Mouse (Mus musculus) embryonic facial prominence, embryonic 10.5 days (tissue): ENCODE measurements around the gene Hsd11b2. TPM values are rescaled to one million over a fixed set of nuclear protein-coding genes. Genes with fewer than 3 reads are reported as not detected.
A peak's percentile ranks its signal among the peaks of the same experiment; 100 is the strongest.

ENCODE experiments used
- DNase-seq: peaks from one replicate; pipeline ENCODE4 v3.0.0-alpha.2; 2017; ENCODE audit warnings: low spot score
- H3K27ac ChIP-seq: fragments of 300-500 bp; sonication (generic); replicated peaks from 2 replicates; pipeline ENCODE4 v1.5.1; 2016; ENCODE audit warnings: mild to moderate bottlenecking
- H3K27me3 ChIP-seq: fragments of 300-500 bp; sonication (generic); replicated peaks from 2 replicates; pipeline ENCODE4 v1.6.1; 2016; ENCODE audit warnings: low read depth, mild to moderate bottlenecking; ENCODE audit not compliant: poor library complexity, severe bottlenecking
- H3K36me3 ChIP-seq: fragments of 300-500 bp; sonication (generic); replicated peaks from 2 replicates; pipeline ENCODE4 v1.6.1; 2016; ENCODE audit warnings: mild to moderate bottlenecking, moderate library complexity
- H3K4me1 ChIP-seq: fragments of 300-500 bp; sonication (generic); 2 replicates; pipeline ENCODE4 v1.6.1; 2016
- H3K4me3 ChIP-seq: fragments of 300-500 bp; sonication (generic); 2 replicates; pipeline ENCODE4 v1.5.1; 2016; ENCODE audit warnings: mild to moderate bottlenecking, moderate library complexity
- H3K9me3 ChIP-seq: fragments of 300-500 bp; sonication (generic); 2 replicates; pipeline ENCODE4 v1.6.1; 2016; ENCODE audit warnings: mild to moderate bottlenecking
- WGBS: fragments of 180-500 bp; shearing (Covaris S2); methylation state at CpG from one replicate; pipeline ENCODE4 v1.1.7; 2016; 5-methylcytosine and 5-hydroxymethylcytosine counted together
- polyA plus RNA-seq: library from polyadenylated mRNA; unstranded; fragments of >200 nt; fragmentation: Nextera tagmentation; extraction: Ambion mirVana; gene quantifications from 2 replicates; pipeline ENCODE4 v1.2.1, GENCODE M21; 2016

Gene Hsd11b2
- polyA plus RNA-seq, 1 experiment from 2014 or later: 18.8 TPM

DNA sequence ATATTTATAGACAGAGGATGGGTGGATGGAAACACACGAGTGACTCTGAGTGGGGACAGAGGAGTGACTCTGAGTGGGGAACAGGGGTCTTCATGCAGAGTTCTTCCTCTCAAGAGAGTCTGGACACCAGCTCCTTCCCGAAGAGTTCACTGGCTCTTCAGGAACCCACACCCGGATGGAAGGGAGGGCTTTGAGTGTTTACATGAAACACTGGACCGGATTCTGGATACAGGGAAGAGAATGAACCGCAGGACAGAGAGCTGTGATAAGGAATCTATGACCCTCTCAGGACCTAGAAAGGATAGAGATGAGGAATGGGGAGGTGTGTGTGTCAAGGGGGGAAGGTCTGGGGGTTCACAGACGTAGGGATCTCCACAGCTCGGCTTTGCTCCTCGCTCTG is 1.2 kb upstream of the Hsd11b2 start:
- no peaks in the 10 kb centered on the region for H3K9me3 ChIP-seq
- WGBS: 36% methylated on average over 8 of the region's 8 CpGs
- peaks cover 72% of the 10 kb centered on the region for H3K27me3 ChIP-seq
- peaks cover 72% of the 10 kb centered on the region for H3K4me1 ChIP-seq
- peak overlapping the region; percentile 92; the same call in 1 of the 2 replicates for H3K27ac ChIP-seq
- H3K36me3 ChIP-seq: peaks cover 6% of the 10 kb centered on the region
- peak overlapping the region; percentile 84 for H3K4me3 ChIP-seq
- peak; percentile 29 for DNase-seq

DNA sequence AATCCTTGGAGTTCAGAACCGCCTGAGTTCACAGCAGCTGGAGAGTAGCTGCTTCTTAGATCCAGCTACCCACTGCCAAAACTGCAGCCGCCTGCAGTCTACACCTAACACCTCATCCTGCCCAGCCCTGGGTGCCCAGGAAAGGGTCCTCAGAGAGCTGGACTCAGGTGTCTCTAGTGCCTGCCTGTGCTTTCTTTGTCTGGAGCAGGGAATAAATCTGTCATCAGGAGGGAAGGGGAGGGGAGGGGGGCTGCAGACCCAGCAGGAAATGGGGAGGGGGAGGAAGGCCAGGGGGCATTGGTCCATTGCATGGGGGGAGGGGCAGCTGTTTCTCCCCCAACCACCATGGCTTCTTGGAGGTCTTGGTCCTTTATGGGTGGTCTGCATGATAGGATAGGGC is 1.0 kb downstream of the Hsd11b2 start:
- no peaks in the 10 kb centered on the region for H3K9me3 ChIP-seq
- H3K4me1 ChIP-seq: peaks cover 77% of the 10 kb centered on the region
- H3K36me3 ChIP-seq: peaks cover 28% of the 10 kb centered on the region
- H3K4me3 ChIP-seq: peak overlapping the region; percentile 84
- WGBS: 0% methylated on average over 2 of the region's 2 CpGs
- DNase-seq: peak; percentile 63
- H3K27me3 ChIP-seq: peaks cover 61% of the 10 kb centered on the region
- H3K27ac ChIP-seq: peak overlapping the region; percentile 92

DNA sequence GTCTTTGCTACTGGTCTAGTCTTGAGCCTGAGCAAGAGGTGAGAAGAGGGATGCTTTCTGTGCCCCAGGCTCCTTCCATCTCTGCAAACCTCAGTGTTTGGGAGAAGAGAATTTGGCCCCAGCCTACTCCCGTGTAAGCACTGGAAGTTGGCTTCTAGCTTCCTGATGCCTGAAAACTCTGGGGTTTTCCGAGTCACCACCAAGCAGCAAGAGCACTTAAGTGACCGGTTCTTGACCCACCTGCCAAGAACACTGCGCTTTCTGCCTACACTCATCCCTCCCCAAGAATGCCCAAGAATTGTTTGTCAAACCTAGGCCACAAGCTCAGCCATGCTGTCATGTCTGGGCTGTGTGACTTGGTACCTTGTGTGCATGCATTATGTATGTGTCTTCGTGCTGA is 2.0 kb downstream of the Hsd11b2 start:
- Histone ChIP-seq H3K9me3 (no peaks in the 10 kb centered on the region), H3K4me3 (peak overlapping the region; percentile 84), H3K27ac (peak overlapping the region; percentile 92), H3K4me1 (peaks cover 77% of the 10 kb centered on the region), H3K36me3 (peaks cover 38% of the 10 kb centered on the region), H3K27me3 (peaks cover 51% of the 10 kb centered on the region)
- 26% methylated on average over 5 of the region's 5 CpGs for WGBS
- no peak for DNase-seq

DNA sequence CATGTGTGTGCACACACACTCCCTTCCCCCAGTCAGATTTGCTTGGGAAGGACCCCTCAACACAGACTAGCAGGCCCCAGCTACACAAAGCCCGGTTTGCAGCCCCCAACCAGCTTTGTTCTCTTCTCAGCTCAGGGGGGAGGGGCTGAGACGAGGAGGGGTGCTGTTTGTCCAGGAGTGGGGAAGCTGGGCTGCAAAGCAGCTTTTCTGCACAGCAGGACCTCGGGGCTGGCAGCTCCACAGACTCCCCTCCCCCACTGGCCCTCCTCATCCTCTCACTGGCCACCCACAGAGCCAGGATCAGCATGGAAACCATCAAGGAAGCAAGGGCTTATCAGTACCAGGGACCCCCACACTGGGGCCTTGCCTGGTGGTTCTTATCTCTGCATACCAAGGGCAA is 2.5 kb downstream of the Hsd11b2 start:
- WGBS: 0% methylated on average over 3 of the region's 3 CpGs
- Histone ChIP-seq H3K4me3 (peak overlapping the region; percentile 84), H3K9me3 (no peaks in the 10 kb centered on the region), H3K27ac (peak overlapping the region; percentile 92), H3K36me3 (peaks cover 38% of the 10 kb centered on the region), H3K27me3 (peaks cover 48% of the 10 kb centered on the region), H3K4me1 (peaks cover 72% of the 10 kb centered on the region)
- DNase-seq: peak; percentile 64

DNA sequence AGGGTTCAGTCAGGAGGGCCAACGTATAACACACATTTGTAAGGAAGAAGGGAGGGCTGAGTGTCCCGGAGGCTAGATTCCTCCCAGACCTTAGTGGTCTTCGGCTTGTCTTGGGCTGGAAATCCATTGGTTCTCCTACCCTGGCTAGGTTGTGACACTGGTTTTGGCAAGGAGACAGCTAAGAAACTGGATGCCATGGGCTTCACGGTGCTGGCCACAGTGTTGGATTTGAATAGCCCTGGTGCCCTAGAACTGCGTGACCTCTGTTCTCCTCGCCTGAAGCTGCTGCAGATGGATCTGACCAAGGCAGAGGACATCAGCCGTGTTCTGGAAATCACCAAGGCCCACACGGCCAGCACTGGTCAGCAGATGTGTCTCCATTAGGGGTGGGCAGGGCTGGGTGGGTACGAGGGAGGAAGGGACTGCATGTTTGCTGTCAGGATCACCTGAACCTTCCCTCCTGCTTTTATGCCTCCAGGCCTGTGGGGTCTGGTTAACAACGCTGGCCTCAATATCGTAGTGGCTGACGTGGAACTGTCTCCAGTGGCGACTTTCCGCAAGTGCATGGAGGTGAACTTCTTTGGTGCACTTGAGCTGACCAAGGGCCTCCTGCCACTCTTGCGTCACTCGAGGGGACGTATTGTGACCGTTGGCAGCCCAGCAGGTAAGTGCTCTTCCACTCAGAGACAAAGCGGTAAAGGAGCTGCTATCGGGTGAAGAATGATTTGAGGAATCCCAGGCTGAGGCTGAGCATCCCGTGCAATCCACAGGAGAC is 3.6 kb downstream of the Hsd11b2 start:
- Histone ChIP-seq H3K27ac (peak overlapping the region; percentile 40), H3K36me3 (peaks cover 40% of the 10 kb centered on the region), H3K27me3 (peaks cover 38% of the 10 kb centered on the region), H3K4me3 (no peak overlapping the region), H3K4me1 (peaks cover 61% of the 10 kb centered on the region), H3K9me3 (no peaks in the 10 kb centered on the region)
- DNase-seq: no peak
- WGBS: 84% methylated on average over 21 of the region's 21 CpGs

DNA sequence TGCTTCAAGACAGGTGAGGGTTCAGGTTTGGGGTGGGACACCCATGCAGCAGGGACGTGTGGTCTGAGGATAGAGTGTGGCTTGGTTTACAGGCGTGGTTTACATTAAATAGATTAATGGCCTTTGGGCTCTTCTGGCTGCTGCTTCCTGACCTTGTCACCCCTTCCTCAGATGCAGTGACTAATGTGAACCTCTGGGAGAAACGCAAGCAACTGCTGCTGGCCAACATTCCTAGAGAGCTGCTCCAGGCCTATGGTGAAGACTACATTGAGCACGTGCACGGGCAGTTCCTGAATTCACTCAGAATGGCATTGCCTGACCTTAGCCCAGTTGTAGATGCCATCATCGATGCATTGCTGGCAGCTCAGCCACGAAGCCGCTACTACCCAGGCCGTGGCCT is 4.3 kb downstream of the Hsd11b2 start:
- H3K9me3 ChIP-seq: no peaks in the 10 kb centered on the region

DNA sequence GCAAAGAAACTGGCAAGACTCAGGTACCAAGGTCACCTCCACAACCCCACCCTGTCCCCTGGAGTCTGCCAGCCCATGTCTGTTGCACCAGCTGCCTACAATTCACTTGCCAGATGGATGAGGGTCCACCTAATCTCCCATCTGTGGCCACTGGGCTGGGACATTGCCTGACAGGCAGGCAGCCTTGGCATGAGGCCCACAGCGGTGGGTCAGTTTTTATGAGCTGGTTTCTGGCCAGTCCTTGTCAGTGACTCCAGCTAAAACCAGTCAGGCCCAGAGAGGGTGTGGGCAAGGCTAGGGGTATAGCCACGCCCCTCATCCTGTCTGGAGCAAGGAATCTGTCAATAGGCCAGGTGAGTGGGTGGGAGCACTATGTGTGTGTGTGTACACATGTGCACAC is 8.6 kb downstream of the Hsd11b2 start:
- H3K36me3 ChIP-seq: peaks cover 60% of the 10 kb centered on the region
- 80% methylated on average over 2 of the region's 2 CpGs for WGBS

More for the DNA sequence above, 4.3 kb downstream of the Hsd11b2 start:
- peaks cover 31% of the 10 kb centered on the region for H3K27me3 ChIP-seq
- H3K36me3 ChIP-seq: peaks cover 43% of the 10 kb centered on the region
- WGBS: 74% methylated on average over 9 of the region's 9 CpGs
- H3K27ac ChIP-seq: no peak overlapping the region
- DNase-seq: no peak
- H3K4me3 ChIP-seq: no peak overlapping the region
- peaks cover 54% of the 10 kb centered on the region for H3K4me1 ChIP-seq

DNA sequence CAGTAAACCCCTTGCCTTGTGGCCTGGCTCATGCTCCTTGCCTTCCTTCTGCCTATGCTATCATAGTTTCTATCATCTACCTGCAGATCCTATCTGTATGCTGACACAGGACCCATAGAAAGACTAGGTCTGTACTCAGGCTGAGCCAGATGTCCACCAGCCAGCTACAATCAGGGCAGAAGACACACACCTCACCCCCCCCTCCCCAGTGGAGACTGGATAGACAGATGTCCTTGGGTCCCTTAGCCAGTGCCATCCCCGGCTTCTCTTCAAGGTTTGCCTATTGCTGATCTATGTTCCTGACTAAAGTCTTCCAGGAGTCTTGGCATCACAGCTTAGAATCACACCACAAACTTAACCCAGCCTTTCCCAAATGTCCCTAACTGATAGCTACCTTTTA is 9.7 kb downstream of the Hsd11b2 start:
- Histone ChIP-seq H3K27me3 (no peaks in the 10 kb centered on the region), H3K9me3 (no peaks in the 10 kb centered on the region), H3K36me3 (peaks cover 49% of the 10 kb centered on the region), H3K4me3 (no peak overlapping the region), H3K4me1 (peaks cover 10% of the 10 kb centered on the region), H3K27ac (no peak overlapping the region)
- no peak for DNase-seq
- WGBS: 97% methylated on average over 1 of the region's 1 CpGs

More for the DNA sequence above, 8.6 kb downstream of the Hsd11b2 start:
- no peak for DNase-seq
- Histone ChIP-seq H3K9me3 (no peaks in the 10 kb centered on the region), H3K4me1 (peaks cover 19% of the 10 kb centered on the region), H3K27me3 (no peaks in the 10 kb centered on the region), H3K4me3 (no peak overlapping the region), H3K27ac (no peak overlapping the region)

DNA sequence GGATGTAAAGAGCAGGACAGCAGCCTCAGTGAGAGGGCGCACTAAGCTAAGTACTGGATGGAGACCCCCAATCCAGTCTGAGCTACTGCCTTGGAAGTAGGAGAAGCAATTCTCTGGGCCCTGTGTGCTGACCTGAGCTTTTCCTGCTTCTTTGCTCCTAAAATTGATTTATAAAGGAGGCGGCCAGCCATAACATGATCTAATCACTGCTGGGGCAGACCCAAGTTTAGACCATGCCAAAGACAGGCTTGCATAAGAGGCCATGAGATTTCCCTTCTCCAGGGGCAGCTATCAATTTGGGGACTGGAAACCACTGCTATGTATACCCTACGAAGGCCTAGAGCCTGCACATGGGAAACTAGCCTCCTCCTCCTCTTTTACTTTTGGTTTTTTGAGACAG is 10.7 kb downstream of the Hsd11b2 start:
- Histone ChIP-seq H3K36me3 (peaks cover 38% of the 10 kb centered on the region), H3K27ac (no peak overlapping the region), H3K27me3 (no peaks in the 10 kb centered on the region), H3K4me3 (no peak overlapping the region), H3K4me1 (peaks cover 18% of the 10 kb centered on the region), H3K9me3 (no peaks in the 10 kb centered on the region)
- no peak for DNase-seq
- WGBS: 91% methylated on average over 3 of the region's 3 CpGs

DNA sequence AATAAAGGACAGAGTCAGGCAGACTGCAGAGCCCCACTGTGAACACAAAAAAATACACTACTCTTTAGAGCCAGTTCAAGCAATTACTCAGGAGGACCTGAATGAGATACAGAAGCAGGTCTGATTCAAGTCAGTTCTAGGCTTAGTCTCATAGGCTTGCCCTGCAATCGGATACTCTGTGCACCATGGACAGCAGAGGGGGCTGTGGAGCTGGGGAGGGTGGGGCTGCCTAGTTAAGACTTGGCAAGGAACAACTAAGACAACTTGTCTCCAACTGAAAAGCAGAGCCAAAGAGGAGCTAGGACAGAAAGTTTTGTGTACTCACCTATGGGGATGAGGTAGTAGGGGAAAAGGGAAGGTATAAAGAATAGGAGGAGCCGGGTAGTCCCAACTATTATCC is 13.2 kb downstream of the Hsd11b2 start:
- 60% methylated on average over 2 of the region's 2 CpGs for WGBS
- Histone ChIP-seq H3K36me3 (peaks cover 38% of the 10 kb centered on the region), H3K27ac (no peak overlapping the region), H3K4me3 (no peak overlapping the region), H3K9me3 (no peaks in the 10 kb centered on the region), H3K4me1 (peaks cover 18% of the 10 kb centered on the region), H3K27me3 (no peaks in the 10 kb centered on the region)
- DNase-seq: peak; percentile 51

DNA sequence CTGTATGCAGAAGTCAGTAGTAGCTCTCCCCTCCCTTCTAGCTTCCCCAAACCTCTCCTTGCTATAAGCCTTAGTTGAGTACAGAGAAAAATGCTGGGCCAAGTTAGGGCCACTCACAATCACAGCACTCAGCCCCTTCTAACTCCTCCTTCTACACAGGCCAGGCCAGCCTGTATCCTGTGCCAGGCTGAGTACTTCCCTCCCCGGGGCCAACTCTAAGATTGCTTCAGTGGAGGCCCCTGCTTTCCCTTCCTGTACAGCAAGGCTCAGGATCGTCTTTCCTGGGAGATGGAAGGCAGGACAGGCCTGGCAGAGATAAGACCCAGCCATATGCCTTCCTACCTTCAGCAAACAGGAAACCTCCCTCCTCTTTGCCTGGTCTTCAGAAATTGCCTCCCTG is 14.9 kb downstream of the Hsd11b2 start:
- H3K27me3 ChIP-seq: no peaks in the 10 kb centered on the region
- 26% methylated on average over 2 of the region's 2 CpGs for WGBS

DNA sequence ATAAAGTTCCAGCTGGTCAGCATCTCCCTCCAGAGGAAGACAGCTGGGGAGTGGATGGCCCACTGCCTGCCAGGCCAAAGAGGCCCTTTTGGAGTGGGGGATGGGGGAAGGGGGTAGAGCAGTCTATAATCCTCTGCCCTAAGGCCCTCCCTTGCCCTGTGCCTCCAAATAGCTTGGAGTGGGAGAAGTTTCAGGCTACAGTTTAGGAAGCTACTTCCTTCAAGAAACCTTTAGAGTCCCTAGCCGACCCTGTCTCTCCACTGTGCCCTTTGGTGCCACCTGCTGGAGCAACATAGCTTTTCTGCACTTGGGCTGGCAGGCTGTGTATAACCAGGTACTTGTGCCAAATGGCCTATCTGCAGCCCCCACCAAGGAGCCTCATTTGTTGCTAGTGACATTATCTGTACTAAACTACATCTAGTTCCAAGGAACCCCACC is 15.4 kb downstream of the Hsd11b2 start:
- H3K4me1 ChIP-seq: peaks cover 18% of the 10 kb centered on the region
- H3K27me3 ChIP-seq: no peaks in the 10 kb centered on the region
- WGBS: 0% methylated on average over 1 of the region's 1 CpGs
- H3K27ac ChIP-seq: peak overlapping the region; percentile 55; the same call in 1 of the 2 replicates
- DNase-seq: peak; percentile 83
- no peak overlapping the region for H3K4me3 ChIP-seq
- H3K9me3 ChIP-seq: no peaks in the 10 kb centered on the region
- peaks cover 47% of the 10 kb centered on the region for H3K36me3 ChIP-seq

More for the DNA sequence above, 14.9 kb downstream of the Hsd11b2 start:
- Histone ChIP-seq H3K4me3 (no peak overlapping the region), H3K9me3 (no peaks in the 10 kb centered on the region), H3K36me3 (peaks cover 46% of the 10 kb centered on the region), H3K4me1 (peaks cover 18% of the 10 kb centered on the region), H3K27ac (peak overlapping the region; percentile 55)
- DNase-seq: no peak

DNA sequence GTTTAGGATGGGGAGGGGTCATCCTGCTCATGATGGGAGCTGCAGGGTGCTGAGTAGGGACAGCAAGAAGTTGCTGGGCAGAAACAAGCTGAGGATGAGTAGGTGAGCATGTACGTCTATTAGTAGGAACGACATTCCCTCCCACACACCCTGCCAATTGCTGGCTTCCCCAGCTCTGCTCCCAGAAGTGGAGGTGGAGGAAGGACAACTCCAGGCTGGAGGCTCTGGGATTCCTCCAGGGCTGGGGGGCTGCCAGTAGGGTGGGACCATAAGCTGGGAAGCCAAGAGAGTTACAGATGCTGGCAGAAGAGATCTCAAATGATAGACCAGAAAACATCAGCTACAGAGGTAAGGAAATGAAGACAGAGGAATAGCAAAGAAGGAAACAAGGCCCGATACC is 18.0 kb downstream of the Hsd11b2 start:
- WGBS: 92% methylated on average over 3 of the region's 3 CpGs

More for the DNA sequence above, 18.0 kb downstream of the Hsd11b2 start:
- H3K27me3 ChIP-seq: no peaks in the 10 kb centered on the region
- no peaks in the 10 kb centered on the region for H3K9me3 ChIP-seq
- H3K27ac ChIP-seq: no peak overlapping the region
- DNase-seq: no peak
- no peak overlapping the region for H3K4me3 ChIP-seq
- H3K4me1 ChIP-seq: peaks cover 11% of the 10 kb centered on the region
- H3K36me3 ChIP-seq: peaks cover 45% of the 10 kb centered on the region
